Mouse (Mus musculus): ENCODE data around the gene Vrk3. TPM values are rescaled to one million over a fixed set of nuclear protein-coding genes. Genes with fewer than 3 reads are reported as not detected.
A peak's percentile ranks its signal among the peaks of the same experiment; 100 is the strongest.

Vrk3 gene
- polyA plus RNA-seq, 1 experiment from 2014 or later, result 35.5 TPM

- DNase-seq (ENCODE audit: low spot score), result peak; percentile 72
- no peaks in the 10 kb centered on the region; the same call in 1 of the 2 replicates for H3K4me1 ChIP-seq
- H3K9me3 ChIP-seq, result no peaks in the 10 kb centered on the region
- 81% methylated on average over 9 of the region's 9 CpGs for WGBS
- peaks cover 54% of the 10 kb centered on the region for H3K36me3 ChIP-seq
- H3K27me3 ChIP-seq (ENCODE audit: insufficient read depth, poor library complexity, severe bottlenecking), result no peaks in the 10 kb centered on the region
- no peak overlapping the region for H3K27ac ChIP-seq
- no peak overlapping the region for H3K4me3 ChIP-seq
Observed at GRCm38 (mm10) chr7:44776849-44777498, 28.8 kb downstream of the Vrk3 start.

GRCm38 (mm10) chr7:44780101-44780500 is 31.9 kb downstream of the Vrk3 start:
- DNase-seq (ENCODE audit: low spot score), result peak; percentile 60
- H3K36me3 ChIP-seq, result peaks cover 29% of the 10 kb centered on the region
- H3K27ac ChIP-seq, result no peak overlapping the region
- WGBS, result 82% methylated on average over 8 of the region's 8 CpGs
- H3K4me3 ChIP-seq, result no peak overlapping the region
- H3K27me3 ChIP-seq (ENCODE audit: insufficient read depth, poor library complexity, severe bottlenecking), result no peaks in the 10 kb centered on the region
- H3K9me3 ChIP-seq, result no peaks in the 10 kb centered on the region
- no peaks in the 10 kb centered on the region for H3K4me1 ChIP-seq

DNA sequence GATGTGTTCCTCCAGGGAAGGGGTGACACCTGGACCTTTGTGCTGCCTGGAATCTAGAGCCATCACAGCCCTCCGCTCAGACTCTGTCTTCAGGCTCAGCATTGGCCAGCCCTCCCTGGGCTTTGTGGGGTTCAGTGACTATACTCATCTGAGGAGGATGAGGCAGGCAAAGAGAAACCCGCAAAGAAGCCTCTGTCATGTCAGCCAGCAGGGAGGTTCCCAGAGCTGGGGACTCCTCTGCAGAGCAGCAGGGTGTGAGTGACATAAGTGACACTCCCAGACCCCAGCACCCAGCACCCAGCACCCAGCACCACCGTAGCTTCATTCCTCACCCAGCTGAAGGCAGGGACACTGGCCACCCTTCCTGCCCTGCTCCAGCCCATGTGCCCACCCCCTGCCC is 41.3 kb downstream of the Vrk3 start:
- Histone ChIP-seq H3K9me3 (no peaks in the 10 kb centered on the region), H3K27me3 (ENCODE audit: insufficient read depth, poor library complexity, severe bottlenecking) (no peaks in the 10 kb centered on the region), H3K4me3 (no peak overlapping the region), H3K27ac (no peak overlapping the region), H3K36me3 (no peaks in the 10 kb centered on the region), H3K4me1 (no peaks in the 10 kb centered on the region)
- WGBS, result 52% methylated on average over 3 of the region's 3 CpGs
- peak; percentile 71 for DNase-seq (ENCODE audit: low spot score)

- Histone ChIP-seq H3K4me3 (no peak overlapping the region), H3K27ac (no peak overlapping the region), H3K27me3 (ENCODE audit: insufficient read depth, poor library complexity, severe bottlenecking) (no peaks in the 10 kb centered on the region), H3K36me3 (no peaks in the 10 kb centered on the region), H3K9me3 (0 out of 2 replicates have a peak, but pooled peaks cover 2% of the 10 kb centered on the region), H3K4me1 (no peaks in the 10 kb centered on the region)
- DNase-seq (ENCODE audit: low spot score), result peak; percentile 73
- 74% methylated on average over 4 of the region's 4 CpGs for WGBS
Observed at GRCm38 (mm10) chr7:44790066-44790465, 41.9 kb downstream of the Vrk3 start.

DNA sequence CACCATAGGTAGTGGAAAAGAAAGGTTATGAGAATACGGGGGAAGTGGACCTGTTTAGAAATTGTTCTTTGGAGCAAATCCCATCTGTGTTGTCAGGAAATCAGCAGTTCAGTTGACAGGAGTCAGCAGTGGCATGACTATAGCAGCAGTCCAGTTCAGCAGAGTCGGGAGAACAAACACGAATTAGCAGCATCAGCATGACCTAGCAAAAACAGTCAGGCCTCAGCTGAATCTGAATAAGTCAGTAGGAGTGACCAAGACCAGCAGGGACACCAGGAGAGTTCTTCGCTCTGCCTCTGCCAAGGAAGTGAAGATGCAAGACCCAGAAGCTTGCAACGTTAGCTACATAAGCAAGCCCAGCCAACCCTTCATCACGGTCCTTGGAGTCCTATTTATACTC is 44.6 kb downstream of the Vrk3 start:
- 76% methylated on average over 6 of the region's 6 CpGs for WGBS
- H3K27me3 ChIP-seq (ENCODE audit: insufficient read depth, poor library complexity, severe bottlenecking), result no peaks in the 10 kb centered on the region
- H3K4me3 ChIP-seq, result no peak overlapping the region
- no peak overlapping the region for H3K27ac ChIP-seq
- 0 out of 2 replicates have a peak, but pooled peaks cover 2% of the 10 kb centered on the region for H3K9me3 ChIP-seq
- H3K4me1 ChIP-seq, result no peaks in the 10 kb centered on the region
- peak; percentile 72 for DNase-seq (ENCODE audit: low spot score)
- H3K36me3 ChIP-seq, result no peaks in the 10 kb centered on the region

- no peaks in the 10 kb centered on the region for H3K4me1 ChIP-seq
- DNase-seq (ENCODE audit: low spot score), result peak; percentile 53
- no peaks in the 10 kb centered on the region for H3K27me3 ChIP-seq (ENCODE audit: insufficient read depth, poor library complexity, severe bottlenecking)
- no peak overlapping the region for H3K27ac ChIP-seq
- WGBS, result 80% methylated on average over 2 of the region's 2 CpGs
- H3K4me3 ChIP-seq, result no peak overlapping the region
- peaks cover 23% of the 10 kb centered on the region; the same call in 1 of the 2 replicates for H3K36me3 ChIP-seq
- H3K9me3 ChIP-seq, result no peaks in the 10 kb centered on the region
Observed at GRCm38 (mm10) chr7:44808927-44809326, 60.7 kb downstream of the Vrk3 start.

GRCm38 (mm10) chr7:44809466-44809865 is 61.3 kb downstream of the Vrk3 start:
- Histone ChIP-seq H3K9me3 (no peaks in the 10 kb centered on the region), H3K4me1 (0 out of 2 replicates have a peak, but pooled peaks cover 1% of the 10 kb centered on the region), H3K36me3 (peaks cover 23% of the 10 kb centered on the region; the same call in 1 of the 2 replicates), H3K27me3 (ENCODE audit: insufficient read depth, poor library complexity, severe bottlenecking) (no peaks in the 10 kb centered on the region), H3K27ac (no peak overlapping the region), H3K4me3 (no peak overlapping the region)
- peak; percentile 58 for DNase-seq (ENCODE audit: low spot score)
- WGBS, result 84% methylated on average over 3 of the region's 3 CpGs

GRCm38 (mm10) chr7:44810365-44810764 is 62.2 kb downstream of the Vrk3 start:
- 63% methylated on average over 4 of the region's 4 CpGs for WGBS
- no peak overlapping the region for H3K4me3 ChIP-seq
- peaks cover 23% of the 10 kb centered on the region; the same call in 1 of the 2 replicates for H3K36me3 ChIP-seq
- H3K27ac ChIP-seq, result no peak overlapping the region
- DNase-seq (ENCODE audit: low spot score), result peak; percentile 58
- no peaks in the 10 kb centered on the region for H3K9me3 ChIP-seq
- H3K4me1 ChIP-seq, result peaks cover 10% of the 10 kb centered on the region
- no peaks in the 10 kb centered on the region for H3K27me3 ChIP-seq (ENCODE audit: insufficient read depth, poor library complexity, severe bottlenecking)

- 81% methylated on average over 7 of the region's 7 CpGs for WGBS
Observed at GRCm38 (mm10) chr7:44810819-44811557, 62.8 kb downstream of the Vrk3 start.

DNA sequence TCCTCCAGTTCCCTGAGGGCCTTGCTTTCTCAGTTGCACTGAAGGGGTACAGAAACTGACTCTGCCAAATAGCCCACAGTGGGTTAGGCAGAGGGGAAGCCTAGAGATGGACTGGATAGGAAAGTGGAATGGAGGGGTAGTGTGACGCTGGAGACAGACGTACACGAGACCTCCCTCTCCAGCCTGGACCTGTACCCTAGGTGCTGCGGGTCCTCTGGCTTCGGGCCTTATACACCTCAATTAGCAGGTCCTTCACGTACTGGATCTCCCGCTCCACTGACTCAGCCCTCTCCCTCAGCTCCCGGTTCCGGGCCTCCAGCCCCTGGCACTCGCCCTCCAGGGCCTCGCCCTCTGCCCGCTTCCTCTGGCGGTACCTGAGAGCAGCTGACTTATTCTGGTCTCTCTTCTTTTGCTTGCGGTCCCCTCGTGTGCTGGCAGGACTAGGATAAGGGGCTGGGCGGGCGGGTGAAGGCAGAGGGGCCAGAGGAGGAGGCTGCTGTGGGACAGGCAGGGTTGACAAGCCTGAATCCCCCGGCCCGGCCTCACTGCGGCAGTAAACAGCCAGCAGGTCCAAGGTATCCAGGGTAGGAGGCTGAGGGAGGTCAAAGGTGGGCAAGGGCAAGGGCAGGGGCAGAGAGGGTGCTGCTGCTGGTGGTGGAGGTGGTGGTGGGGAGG is 64.6 kb downstream of the Vrk3 start:
- Histone ChIP-seq H3K9me3 (no peaks in the 10 kb centered on the region), H3K4me3 (no peak overlapping the region), H3K36me3 (peaks cover 23% of the 10 kb centered on the region; the same call in 1 of the 2 replicates), H3K27me3 (ENCODE audit: insufficient read depth, poor library complexity, severe bottlenecking) (no peaks in the 10 kb centered on the region), H3K27ac (no peak overlapping the region), H3K4me1 (peaks cover 16% of the 10 kb centered on the region)
- DNase-seq (ENCODE audit: low spot score), result peak; percentile 72
- WGBS, result 89% methylated on average over 20 of the region's 20 CpGs

More at GRCm38 (mm10) chr7:44810819-44811557, 62.8 kb downstream of the Vrk3 start:
- Histone ChIP-seq H3K27me3 (ENCODE audit: insufficient read depth, poor library complexity, severe bottlenecking) (no peaks in the 10 kb centered on the region), H3K9me3 (no peaks in the 10 kb centered on the region), H3K27ac (no peak overlapping the region), H3K4me3 (no peak overlapping the region), H3K36me3 (peaks cover 23% of the 10 kb centered on the region; the same call in 1 of the 2 replicates), H3K4me1 (peaks cover 10% of the 10 kb centered on the region)
- DNase-seq (ENCODE audit: low spot score), result peak; percentile 60

- peaks cover 29% of the 10 kb centered on the region; the same call in 1 of the 2 replicates for H3K36me3 ChIP-seq
- no peak overlapping the region for H3K4me3 ChIP-seq
- DNase-seq (ENCODE audit: low spot score), result no peak
- H3K9me3 ChIP-seq, result no peaks in the 10 kb centered on the region
- 80% methylated on average over 3 of the region's 3 CpGs for WGBS
- peaks cover 28% of the 10 kb centered on the region for H3K4me1 ChIP-seq
- no peaks in the 10 kb centered on the region for H3K27me3 ChIP-seq (ENCODE audit: insufficient read depth, poor library complexity, severe bottlenecking)
- H3K27ac ChIP-seq, result no peak overlapping the region
Observed at GRCm38 (mm10) chr7:44813985-44814384, 65.8 kb downstream of the Vrk3 start.

- 95% methylated on average over 4 of the region's 4 CpGs for WGBS
- Histone ChIP-seq H3K36me3 (peaks cover 29% of the 10 kb centered on the region; the same call in 1 of the 2 replicates), H3K27me3 (ENCODE audit: insufficient read depth, poor library complexity, severe bottlenecking) (no peaks in the 10 kb centered on the region), H3K4me3 (peak overlapping the region; percentile 86), H3K27ac (no peak overlapping the region), H3K9me3 (no peaks in the 10 kb centered on the region), H3K4me1 (peaks cover 32% of the 10 kb centered on the region)
- peak; percentile 72 for DNase-seq (ENCODE audit: low spot score)
Observed at GRCm38 (mm10) chr7:44814423-44814822, 66.2 kb downstream of the Vrk3 start.
